Mouse (Mus musculus): ENCODE results near the gene Olfr875. TPM values are rescaled to one million over a fixed set of nuclear protein-coding genes. Genes with fewer than 3 reads are reported as not detected.

Olfr875 gene
- total RNA-seq, 2 experiments from 2014 or later = not detected

Other genes with a start within 250 kb of the Olfr875 start
- 10 to 100 TPM; 62.5 to 77.7 TPM for gene Esam, start 243.8 kb upstream of the Olfr875 start, total RNA-seq (2021)
- 1 to 10 TPM; 4.1 to 4.7 TPM for gene Vsig2, start 232.6 kb upstream of the Olfr875 start, total RNA-seq (2021)
- gene Nrgn, start 219.0 kb upstream of the Olfr875 start, total RNA-seq (2021) = 1 to 10 TPM; 3.2 to 6.7 TPM
- 1 to 10 TPM; 8.4 to 8.7 TPM for gene Siae, start 216.2 kb upstream of the Olfr875 start, total RNA-seq (2021)
- gene Spa17, start 158.1 kb upstream of the Olfr875 start, total RNA-seq (2021) = 1 to 10 TPM; 1.3 to 2.7 TPM
- gene Tbrg1, start 114.5 kb upstream of the Olfr875 start, total RNA-seq (2021) = 10 to 100 TPM; 33.3 to 35.5 TPM
- not detected for gene Panx3, start 102.6 kb upstream of the Olfr875 start, total RNA-seq (2021)
- not detected for gene Olfr160, start 55.6 kb upstream of the Olfr875 start, total RNA-seq (2021)
- not detected for gene Olfr874, start 26.8 kb upstream of the Olfr875 start, total RNA-seq (2021)
- not detected for gene Olfr876, start 31.2 kb downstream of the Olfr875 start, total RNA-seq (2021)
- gene Olfr877, start 82.4 kb downstream of the Olfr875 start, total RNA-seq (2021) = not detected
- gene Olfr145, start 124.9 kb downstream of the Olfr875 start, total RNA-seq (2021) = not detected
- gene Olfr878, start 146.0 kb downstream of the Olfr875 start, total RNA-seq (2021) = not detected
- not detected for gene Olfr881, start 220.0 kb downstream of the Olfr875 start, total RNA-seq (2021)

Data from heart, postnatal 25 days (tissue).